Mouse (Mus musculus) lung, postnatal 0 days (tissue): ENCODE results near the gene Catspere2.

Experiments
- CTCF ChIP-seq: IDR thresholded peaks from 2 replicates; pipeline ENCODE4 v1.5.1; 2016; ENCODE audit warnings: antibody characterized with exemption, mild to moderate bottlenecking
- EP300 ChIP-seq: IDR thresholded peaks from 2 replicates; pipeline ENCODE4 v1.6.1; 2016; ENCODE audit warnings: antibody characterized with exemption, mild to moderate bottlenecking, control low read depth

DNA sequence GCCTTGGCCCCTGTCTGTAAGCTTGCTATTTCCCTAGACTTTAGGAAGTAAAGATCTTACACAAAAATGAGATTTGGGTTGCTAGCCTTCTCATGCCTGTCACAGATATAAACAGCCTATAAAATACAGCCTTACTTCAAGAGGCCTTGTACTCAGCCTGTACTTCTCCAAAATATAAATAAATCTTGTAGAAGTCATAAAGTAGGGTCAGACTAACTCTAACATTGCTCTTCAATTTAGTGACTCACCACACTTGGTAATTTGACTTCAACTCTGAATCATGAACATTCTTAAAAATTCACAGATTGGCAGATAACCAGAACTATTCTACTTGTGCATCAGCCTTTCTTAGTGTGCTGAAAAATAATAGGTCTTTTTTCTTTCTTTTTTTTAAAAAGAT lies 233.9 kb downstream of the Catspere2 start:
- TF ChIP-seq CTCF (no peak), EP300 (no peak)
